14 mouse cellular contexts compared by ENCODE assay signal in the genomic region with DNA sequence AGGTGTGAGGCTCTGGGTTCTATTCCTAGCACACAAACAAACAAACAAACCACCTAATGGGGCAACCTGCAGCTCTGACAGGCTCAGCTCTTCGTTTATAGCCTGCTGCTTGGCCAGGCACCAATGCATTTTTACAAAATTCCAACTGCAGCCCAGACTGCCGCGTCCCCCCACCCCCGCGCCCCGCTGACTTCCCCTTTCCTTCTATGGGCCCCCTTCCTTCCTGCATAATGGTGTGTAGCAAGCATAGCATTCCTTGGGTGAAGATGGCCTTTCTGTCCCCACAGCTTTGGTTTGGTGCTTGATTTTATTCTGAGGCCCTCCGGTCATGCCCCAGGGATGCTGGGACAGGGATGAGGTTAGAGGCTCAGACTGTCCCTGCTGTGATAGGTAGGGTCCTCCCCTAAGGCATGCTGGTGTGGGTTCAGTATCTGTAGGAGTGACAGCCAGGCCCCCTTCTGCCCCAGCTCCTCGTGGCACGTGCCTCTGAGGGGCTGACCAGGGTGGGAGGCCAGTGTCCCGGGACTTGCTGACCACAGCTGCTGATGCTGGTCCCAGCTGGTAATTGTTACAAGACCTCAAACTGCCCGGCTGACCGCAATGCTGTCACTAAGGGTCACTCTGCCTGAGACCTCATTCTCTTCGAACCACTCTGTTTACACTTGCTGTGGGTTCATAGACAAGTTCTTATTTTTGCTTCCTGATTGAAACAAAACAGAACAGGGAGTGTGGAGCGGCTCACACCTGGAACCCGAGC. TPM values are rescaled to one million over a fixed set of nuclear protein-coding genes. Genes with fewer than 3 reads are reported as not detected.
A peak's percentile ranks its signal among the peaks of the same experiment; 100 is the strongest.
DNase-seq lines count a peak whose midpoint lies in the region; ATAC-seq and TF ChIP-seq lines count a peak whose summit lies in the region.
"Had no signal": no experiment of that assay in that cellular context is flagged by ENCODE, and none has a peak within 500 bp of the region (broad histone marks: within the 10 kb centered on the region; RNA-seq: fewer than 3 reads in every experiment).

No protein-coding gene starts in this region.

- WGBS in bone marrow, adult 2 months, result 25% methylated on average over 15 of the region's 15 CpGs
- WGBS in kidney, embryonic 15.5 days, result 27% methylated on average over 15 of the region's 15 CpGs
- WGBS in limb, embryonic 14.5 days, result 51% methylated on average over 15 of the region's 15 CpGs

- H3K4me1 ChIP-seq in bone marrow, adult 2 months (ENCODE audit: control insufficient read depth, insufficient read depth, low read length), result peaks cover 7% of the 10 kb centered on the region
- H3K4me1 ChIP-seq in kidney, embryonic 15.5 days, result peaks cover 25% of the 10 kb centered on the region
- H3K4me1 ChIP-seq in limb, embryonic 14.5 days (ENCODE audit: control insufficient read depth, insufficient read depth, low read length), result peaks cover 14% of the 10 kb centered on the region

- no peak for TF ChIP-seq CTCF in C2C12 (IDR thresholded peaks at IDR 0.05; ENCODE audit: control insufficient read depth, insufficient read depth, insufficient read length)
- no peak for TF ChIP-seq CTCF in bone marrow, adult 2 months (IDR thresholded peaks at IDR 0.05; ENCODE audit: control insufficient read depth, insufficient read depth, low read length)

- no peak overlapping the region for H3K9ac ChIP-seq in kidney, embryonic 15.5 days
- 0 out of 2 replicates have a peak overlapping the region, but pooled peaks have one; percentile 12 for H3K9ac ChIP-seq in limb, embryonic 14.5 days (ENCODE audit: low read depth, low read length, severe bottlenecking)
- H3K9ac ChIP-seq: forebrain, postnatal 0 days; heart, embryonic 15.5 days had no signal

- H3K79me3 ChIP-seq in C2C12 (ENCODE audit: low read depth), result no peaks in the 10 kb centered on the region

- H3K9me3 ChIP-seq in kidney, embryonic 15.5 days (replicated peaks), result no peaks in the 10 kb centered on the region
- H3K9me3 ChIP-seq in limb, embryonic 14.5 days (ENCODE audit: control insufficient read depth, low read length), result no peaks in the 10 kb centered on the region
- H3K9me3 ChIP-seq: heart, embryonic 15.5 days had no signal

- H3K79me2 ChIP-seq in C2C12 (ENCODE audit: control insufficient read depth, insufficient read depth), result no peaks in the 10 kb centered on the region

- no peak overlapping the region for H3K4me3 ChIP-seq in C2C12 (ENCODE audit: insufficient read depth, poor library complexity, severe bottlenecking)
- no peak overlapping the region for H3K4me3 ChIP-seq in bone marrow, adult 2 months (replicated peaks; ENCODE audit: control insufficient read depth, low read depth, low read length)
- H3K4me3 ChIP-seq in kidney, embryonic 15.5 days (replicated peaks), result no peak overlapping the region
- no peak overlapping the region for H3K4me3 ChIP-seq in limb, embryonic 14.5 days (replicated peaks; ENCODE audit: low read length)
- H3K4me3 ChIP-seq: heart, embryonic 15.5 days had no signal

- peak; percentile 43; the same call in 1 of the 2 replicates for ATAC-seq in kidney, embryonic 15.5 days (replicated peaks; ENCODE audit: low FRiP score)
- no peak for ATAC-seq in limb, embryonic 14.5 days (ENCODE audit: low FRiP score, low read depth)
- ATAC-seq: forebrain, postnatal 0 days; hindbrain, postnatal 0 days had no signal

- no peak overlapping the region for H3ac ChIP-seq in C2C12 (ENCODE audit: control insufficient read depth, insufficient read length, low read depth)

- no peak for TF ChIP-seq POLR2A in bone marrow, adult 2 months (IDR thresholded peaks at IDR 0.05; ENCODE audit: borderline replicate concordance, control insufficient read depth, low read depth, low read length)
- no peak for TF ChIP-seq POLR2A in limb, embryonic 14.5 days (IDR thresholded peaks at IDR 0.05; ENCODE audit: borderline replicate concordance, extremely low read depth, insufficient read depth, insufficient read length)

- H3K36me3 ChIP-seq in C2C12 (ENCODE audit: control insufficient read depth, insufficient read depth), result no peaks in the 10 kb centered on the region
- no peaks in the 10 kb centered on the region for H3K36me3 ChIP-seq in kidney, embryonic 15.5 days
- no peaks in the 10 kb centered on the region for H3K36me3 ChIP-seq in limb, embryonic 14.5 days (ENCODE audit: control insufficient read depth, insufficient read depth, low read length)
- H3K36me3 ChIP-seq: heart, embryonic 15.5 days had no signal

- no peak for DNase-seq in limb, embryonic 14.5 days (ENCODE audit: low spot score)
- no peak for DNase-seq in right cerebral cortex, postnatal 4 days
- no peak for DNase-seq in Muller cell, postnatal 12 days (ENCODE audit: inconsistent ontology term)
- DNase-seq in right cerebral cortex, postnatal 10 days (ENCODE audit: low spot score in 2 of 2), result no peak
- DNase-seq: adrenal gland, postnatal 14 days; forebrain, postnatal 0 days; gastrocnemius, postnatal 25 days; right cerebral cortex, adult 18-20 months; thymus, postnatal 25 days had no signal

- H3K27ac ChIP-seq in bone marrow, adult 2 months (ENCODE audit: control insufficient read depth, insufficient read depth, low read depth, low read length, poor library complexity), result peak overlapping the region; percentile 68
- 0 out of 2 replicates have a peak overlapping the region, but pooled peaks have one; percentile 10 for H3K27ac ChIP-seq in kidney, embryonic 15.5 days
- no peak overlapping the region for H3K27ac ChIP-seq in limb, embryonic 14.5 days (replicated peaks; ENCODE audit: low read depth, low read length)
- H3K27ac ChIP-seq: heart, embryonic 15.5 days; hindbrain, postnatal 0 days had no signal

- peaks cover 34% of the 10 kb centered on the region for H3K27me3 ChIP-seq in C2C12 (ENCODE audit: control insufficient read depth, insufficient read depth, insufficient read length)
- 0 out of 2 replicates have a peak, but pooled peaks cover 7% of the 10 kb centered on the region for H3K27me3 ChIP-seq in kidney, embryonic 15.5 days
- H3K27me3 ChIP-seq in limb, embryonic 14.5 days (ENCODE audit: control insufficient read depth, insufficient read depth, low read length), result no peaks in the 10 kb centered on the region

- no peak overlapping the region for H3K4me2 ChIP-seq in kidney, embryonic 15.5 days
- H3K4me2 ChIP-seq in limb, embryonic 14.5 days (replicated peaks; ENCODE audit: low read depth, low read length, severe bottlenecking), result no peak overlapping the region
- H3K4me2 ChIP-seq: heart, embryonic 15.5 days had no signal

TF ChIP-seq in C2C12, 6 proteins besides CTCF, POLR2A, EP300 and RAD21:
- TF ChIP-seq USF1 (IDR thresholded peaks at IDR 0.05; ENCODE audit: low read depth), result peak; percentile 16
- TF ChIP-seq FOSL1 (IDR thresholded peaks at IDR 0.05; ENCODE audit: insufficient read depth, low read length, poor library complexity, severe bottlenecking), result peak; percentile 14
- TF ChIP-seq CEBPB (IDR thresholded peaks at IDR 0.05; ENCODE audit: low read depth), result no peak

RNA-seq across cellular contexts. Expression of a gene that starts 22.2 kb away (rescaled TPM):
- 0.13 TPM for polyA plus RNA-seq in C2C12 (2012; fragmentation: generic; extraction: Trizol)
- 4.9 and 17.2 TPM in 2 replicates for polyA plus RNA-seq in bone marrow, adult 2 months (2011; ENCODE audit: insufficient read depth, insufficient read length, low replicate concordance, missing spikeins)
- polyA plus RNA-seq in kidney, embryonic 15.5 days (2015; fragmentation: Nextera tagmentation; extraction: Ambion mirVana), result 7.7 and 11.1 TPM in 2 replicates
- 7.5 and 8.6 TPM in 2 replicates for polyA plus RNA-seq in limb, embryonic 14.5 days (2012; rRNA removed)
- 3.9 and 4.5 TPM in 2 replicates for polyA plus RNA-seq in limb, embryonic 14.5 days (2014; fragmentation: Nextera tagmentation; extraction: Ambion mirVana)
